Mouse (Mus musculus) erythroblast, embryonic 14.5 days (primary cell): ENCODE data around the gene Cenpp. TPM values are rescaled to one million over a fixed set of nuclear protein-coding genes. Genes with fewer than 3 reads are reported as not detected.
A peak's percentile ranks its signal among the peaks of the same experiment; 100 is the strongest.

ENCODE experiments used
- H3K27me3 ChIP-seq: 2 replicates; pipeline ENCODE4 v1.6.1; 2012; ENCODE audit warnings: inconsistent platforms; ENCODE audit not compliant: control insufficient read depth
- H3K36me3 ChIP-seq: 2 replicates; pipeline ENCODE4 v1.6.1; 2012; ENCODE audit warnings: mild to moderate bottlenecking, inconsistent platforms; ENCODE audit not compliant: control insufficient read depth
- H3K4me1 ChIP-seq: 2 replicates; pipeline ENCODE4 v1.6.1; 2012; ENCODE audit warnings: inconsistent platforms; ENCODE audit not compliant: control insufficient read depth
- H3K4me3 ChIP-seq: replicated peaks from 2 replicates; pipeline ENCODE3; 2012; ENCODE audit warnings: moderate library complexity, mild to moderate bottlenecking, inconsistent platforms
- H3K9me3 ChIP-seq: 2 replicates; pipeline ENCODE4 v1.6.1; 2012; ENCODE audit warnings: low read length, inconsistent platforms, mixed read lengths; ENCODE audit not compliant: control insufficient read depth
- GATA1 ChIP-seq: IDR thresholded peaks from 2 replicates; pipeline ENCODE4 v1.6.1; 2012; ENCODE audit warnings: low read length, inconsistent platforms, mixed read lengths
- TAL1 ChIP-seq: IDR thresholded peaks from 3 replicates; pipeline ENCODE4 v1.6.1; 2012; ENCODE audit warnings: low read length, inconsistent platforms, mixed read lengths
- polyA plus RNA-seq: library from polyadenylated mRNA; stranded (reverse); fragments of >175 nt; gene quantifications from 2 replicates; pipeline ENCODE4 v1.2.3, GENCODE M21; 2012

The Cenpp gene
- 1.2 and 1.5 TPM in 2 replicates for polyA plus RNA-seq

DNA sequence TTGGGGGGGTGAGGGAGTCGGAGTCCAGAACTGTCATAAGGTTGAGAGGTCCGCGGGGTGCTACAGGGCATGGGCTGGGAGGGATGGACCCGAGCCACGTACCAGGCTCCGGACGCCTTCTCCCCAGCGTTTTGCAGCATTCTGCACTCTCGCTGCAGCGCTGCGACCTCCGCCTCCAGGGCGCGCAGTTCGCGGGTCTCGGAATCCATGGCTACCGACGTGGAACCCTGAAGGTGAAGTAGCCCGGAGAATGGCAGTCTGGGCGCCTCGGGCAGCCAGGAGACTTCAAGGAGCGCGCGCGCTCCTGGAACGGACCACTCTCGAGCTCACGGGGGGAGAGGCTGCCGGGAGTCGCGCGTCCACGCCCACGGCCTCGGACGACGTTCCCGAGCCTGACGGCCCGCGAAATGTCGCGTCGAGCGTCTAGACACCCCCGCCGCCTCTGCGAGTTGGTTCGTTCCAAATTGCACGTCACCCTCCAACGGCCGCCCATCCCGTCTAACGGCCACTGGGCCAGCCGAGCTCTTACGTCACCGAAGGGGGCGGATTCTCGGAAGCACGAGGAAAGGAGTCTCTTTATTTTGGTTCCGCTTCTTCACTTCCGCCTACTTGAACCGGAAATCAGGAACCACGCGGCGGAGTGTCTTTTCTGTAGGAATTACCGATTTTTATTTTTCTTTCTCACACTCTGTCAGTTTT is at the start of gene Cenpp, which contains the start of gene Nol8:
TSS of gene Cenpp (minus strand) at position 305 of the 699 bp plus-strand sequence.
TSS of gene Nol8 (plus strand) at position 598 of the 699 bp plus-strand sequence.
- TF ChIP-seq GATA1 = no peak

DNA sequence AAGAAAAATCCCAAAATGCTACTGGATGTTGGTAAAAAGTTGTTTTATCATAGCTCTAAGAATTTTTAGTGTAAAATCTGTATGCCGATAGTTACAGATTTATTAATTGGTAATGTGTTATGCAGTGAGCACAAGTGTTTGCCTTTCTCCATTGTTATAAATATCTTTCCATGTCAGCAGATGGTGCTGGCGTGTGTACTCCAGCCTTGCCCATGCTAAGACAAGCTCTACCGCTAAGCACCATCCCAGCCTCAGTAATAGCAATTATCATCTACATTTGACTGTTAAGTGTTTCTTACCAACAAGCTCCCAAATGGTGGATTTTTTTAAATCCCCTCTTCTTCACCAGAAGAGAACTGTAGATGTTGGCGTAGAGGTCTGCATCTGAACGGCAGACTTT is 38.5 kb upstream of the Cenpp start:
- Histone ChIP-seq H3K4me1 (no peaks in the 10 kb centered on the region; the same call in 1 of the 2 replicates), H3K36me3 (peaks cover 76% of the 10 kb centered on the region), H3K27me3 (no peaks in the 10 kb centered on the region), H3K9me3 (no peaks in the 10 kb centered on the region), H3K4me3 (no peak overlapping the region)
- TF ChIP-seq GATA1 (no peak), TAL1 (no peak)

More for the DNA sequence above, at the start of gene Cenpp, which contains the start of gene Nol8:
- H3K27me3 ChIP-seq = no peaks in the 10 kb centered on the region
- H3K4me3 ChIP-seq = peak within 1 kb of the TSS; percentile 79
- no peaks in the 10 kb centered on the region for H3K9me3 ChIP-seq
- peaks cover 33% of the 10 kb centered on the region for H3K36me3 ChIP-seq
- peaks cover 27% of the 10 kb centered on the region for H3K4me1 ChIP-seq

DNA sequence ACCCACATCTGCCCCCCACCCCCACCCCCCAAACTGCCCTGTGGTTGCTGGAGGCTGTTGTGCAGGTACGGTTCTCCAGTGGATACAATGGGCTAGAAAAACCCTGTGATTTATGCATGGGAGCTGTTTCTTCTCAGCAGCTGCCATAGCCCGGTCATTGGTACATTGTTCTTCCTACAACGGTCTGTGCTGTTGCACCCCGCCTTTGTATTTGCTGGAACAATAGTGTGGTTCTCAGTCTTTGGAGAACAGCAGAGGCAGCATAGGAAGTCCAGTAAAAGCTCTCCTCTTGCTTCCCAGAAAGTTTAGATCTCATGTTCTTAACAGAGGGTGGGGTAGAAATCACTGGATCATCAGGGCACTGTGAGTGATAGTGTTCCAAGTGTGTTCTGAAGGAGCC is 31.7 kb upstream of the Cenpp start:
- no peaks in the 10 kb centered on the region for H3K9me3 ChIP-seq
- peaks cover 38% of the 10 kb centered on the region for H3K4me1 ChIP-seq
- H3K36me3 ChIP-seq = peaks cover 64% of the 10 kb centered on the region
- TF ChIP-seq TAL1 = no peak
- TF ChIP-seq GATA1 = no peak
- no peaks in the 10 kb centered on the region for H3K27me3 ChIP-seq
- no peak overlapping the region for H3K4me3 ChIP-seq

DNA sequence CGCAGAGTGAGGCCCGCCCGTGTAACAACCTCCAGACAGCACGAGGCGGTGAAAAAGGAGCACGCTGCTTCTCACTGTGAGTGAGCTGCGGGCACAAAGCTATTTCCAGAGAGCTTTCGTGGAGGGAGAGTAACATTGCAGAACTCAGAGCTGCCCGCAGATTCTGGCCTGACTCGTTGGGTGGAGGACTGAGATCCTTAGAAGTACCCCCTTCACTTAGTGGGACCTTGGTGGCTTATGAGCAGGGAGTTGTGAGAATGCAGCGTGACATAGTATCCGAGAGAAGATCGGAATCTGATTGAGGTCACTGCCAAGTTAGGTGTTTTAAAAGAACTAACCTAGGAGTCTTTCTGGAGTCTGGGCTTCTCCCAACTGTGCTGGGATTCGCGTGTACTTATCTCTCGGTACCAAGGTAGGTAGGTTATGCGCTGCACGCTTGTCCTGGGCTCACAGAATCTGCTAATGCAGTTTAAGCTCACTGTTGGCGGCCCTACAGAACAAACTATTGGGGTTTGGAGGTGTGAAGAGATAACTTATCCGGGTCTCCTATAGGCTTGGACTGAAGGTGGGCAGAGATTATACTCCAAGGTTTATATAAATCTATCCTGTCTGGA is 29.8 kb upstream of the Cenpp start:
- TF ChIP-seq TAL1 (no peak), GATA1 (no peak)
- Histone ChIP-seq H3K9me3 (no peaks in the 10 kb centered on the region), H3K27me3 (no peaks in the 10 kb centered on the region), H3K4me1 (peaks cover 38% of the 10 kb centered on the region), H3K4me3 (peak overlapping the region; percentile 91), H3K36me3 (peaks cover 59% of the 10 kb centered on the region)

DNA sequence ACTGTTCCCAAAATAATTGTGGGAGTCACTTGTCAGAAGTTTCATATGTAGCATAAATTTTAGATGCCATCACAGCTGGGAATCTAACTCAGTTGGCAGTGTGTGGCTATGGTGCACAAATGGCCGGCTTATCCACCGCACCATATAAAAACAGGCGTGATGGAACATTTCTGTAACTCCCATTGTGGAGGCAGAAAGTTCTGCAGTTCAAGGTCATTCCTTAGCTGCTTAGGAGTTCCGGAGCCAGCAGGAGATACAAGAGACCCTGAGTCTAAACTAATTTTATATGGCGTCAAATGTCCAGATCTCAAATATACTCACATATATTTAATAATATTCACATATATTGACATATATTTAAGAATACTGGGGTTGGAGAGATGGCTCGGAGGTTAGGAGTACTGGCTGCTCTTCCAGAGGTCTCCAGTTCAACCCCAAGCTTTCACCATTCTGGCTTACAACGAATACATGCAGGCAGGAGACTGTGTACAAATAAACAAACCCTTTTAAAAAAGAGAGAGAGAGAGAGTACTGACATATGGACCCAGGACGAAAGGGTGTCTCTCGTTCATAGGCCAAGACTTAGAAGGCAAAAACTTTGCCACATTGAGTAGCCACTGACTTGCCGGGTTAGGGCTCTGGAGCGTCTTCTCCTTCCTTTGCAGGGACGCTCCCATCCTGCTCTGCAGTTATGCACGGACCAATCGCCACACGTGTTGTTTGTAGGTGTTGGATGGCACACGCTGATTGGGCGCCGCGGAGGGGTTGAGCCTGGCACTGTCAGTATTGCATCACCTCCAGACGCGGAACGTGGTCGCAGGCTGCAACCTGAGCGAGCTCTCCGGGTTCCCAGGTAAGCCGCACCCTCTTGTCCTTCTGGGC is 29.0 kb upstream of the Cenpp start, which contains the start of gene Iars:
TSS of gene Iars (plus strand) at position 750 of the 882 bp plus-strand sequence.
- no peaks in the 10 kb centered on the region for H3K9me3 ChIP-seq
- TF ChIP-seq TAL1 (no peak), GATA1 (no peak)
- H3K4me3 ChIP-seq = peak within 1 kb of the TSS; percentile 91
- peaks cover 38% of the 10 kb centered on the region for H3K4me1 ChIP-seq
- no peaks in the 10 kb centered on the region for H3K27me3 ChIP-seq
- H3K36me3 ChIP-seq = peaks cover 58% of the 10 kb centered on the region

DNA sequence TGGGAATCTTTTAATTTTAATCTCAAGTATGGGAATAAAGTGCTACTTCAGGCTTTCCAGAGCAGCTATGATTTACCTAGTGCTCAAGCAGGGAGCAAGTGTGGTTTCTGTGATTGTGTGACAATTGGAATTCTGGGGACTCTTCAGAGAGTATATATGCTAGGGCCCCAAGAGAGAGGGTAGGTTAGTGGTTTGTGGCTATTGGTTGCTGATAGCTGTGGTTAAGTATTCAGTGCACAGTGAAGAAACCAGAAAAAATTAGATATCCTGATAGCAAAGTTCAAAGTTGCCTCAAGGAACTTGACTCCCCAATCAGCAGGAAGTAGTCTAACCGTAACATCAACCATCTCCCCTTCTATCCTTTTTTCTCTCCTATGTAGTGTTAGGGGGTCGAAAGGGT is 25.2 kb upstream of the Cenpp start:
- no peak for TF ChIP-seq TAL1
- TF ChIP-seq GATA1 = no peak
- H3K9me3 ChIP-seq = no peaks in the 10 kb centered on the region
- H3K4me1 ChIP-seq = peaks cover 14% of the 10 kb centered on the region
- H3K4me3 ChIP-seq = no peak overlapping the region
- H3K36me3 ChIP-seq = peaks cover 50% of the 10 kb centered on the region
- no peaks in the 10 kb centered on the region for H3K27me3 ChIP-seq

DNA sequence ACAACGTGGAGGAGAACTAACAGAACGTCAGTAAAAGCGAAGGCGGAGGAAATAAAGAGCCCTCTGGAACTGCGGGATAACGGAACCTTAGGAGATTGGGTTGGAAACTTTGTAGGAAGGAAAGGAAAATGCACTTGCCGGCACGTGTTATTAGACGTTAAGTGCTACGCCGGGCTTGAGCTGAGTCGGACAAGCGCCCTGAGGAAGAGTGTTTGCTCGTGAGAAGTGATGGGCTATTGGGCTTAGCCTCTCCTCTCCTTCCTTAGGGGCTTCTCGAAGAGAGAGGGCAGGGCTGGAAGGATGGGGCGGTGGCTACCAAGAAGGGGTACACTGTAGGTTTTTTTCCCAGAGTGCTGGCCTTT is 576 bp upstream of the Cenpp start:
- Histone ChIP-seq H3K4me1 (peaks cover 27% of the 10 kb centered on the region), H3K36me3 (peaks cover 30% of the 10 kb centered on the region), H3K27me3 (no peaks in the 10 kb centered on the region), H3K9me3 (no peaks in the 10 kb centered on the region), H3K4me3 (peak overlapping the region; percentile 79)
- TF ChIP-seq GATA1 (no peak), TAL1 (no peak)

DNA sequence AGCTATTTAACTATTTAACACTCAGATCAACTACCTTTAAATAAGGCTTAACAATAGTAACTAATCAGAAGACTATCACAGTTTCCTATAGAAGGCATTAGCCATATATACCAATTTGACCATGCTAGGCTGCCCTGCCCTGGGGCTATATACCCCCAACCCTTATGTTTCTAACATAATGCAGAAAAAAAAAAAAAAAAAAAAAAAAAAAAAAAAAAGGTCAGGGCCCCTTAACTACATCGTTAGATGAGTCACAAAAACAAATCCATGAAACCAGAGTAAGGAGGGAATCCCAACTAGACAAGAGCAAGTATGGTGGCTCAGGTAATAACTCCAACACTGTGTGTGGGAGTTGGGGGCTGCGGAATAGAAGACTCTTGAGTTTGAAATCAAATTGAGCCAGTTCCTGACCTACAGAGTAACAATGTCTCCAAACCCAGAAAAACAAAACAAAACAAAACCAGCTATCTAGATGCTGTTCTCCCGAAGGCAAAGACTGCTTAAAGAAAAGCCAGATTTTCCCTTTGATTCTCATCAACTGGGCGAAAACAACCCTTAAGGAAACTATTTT is 719 bp downstream of the Cenpp start:
- peaks cover 27% of the 10 kb centered on the region for H3K4me1 ChIP-seq
- H3K4me3 ChIP-seq = peak overlapping the region; percentile 79
- H3K9me3 ChIP-seq = no peaks in the 10 kb centered on the region
- TF ChIP-seq GATA1 (no peak), TAL1 (no peak)
- peaks cover 30% of the 10 kb centered on the region for H3K36me3 ChIP-seq
- H3K27me3 ChIP-seq = no peaks in the 10 kb centered on the region

DNA sequence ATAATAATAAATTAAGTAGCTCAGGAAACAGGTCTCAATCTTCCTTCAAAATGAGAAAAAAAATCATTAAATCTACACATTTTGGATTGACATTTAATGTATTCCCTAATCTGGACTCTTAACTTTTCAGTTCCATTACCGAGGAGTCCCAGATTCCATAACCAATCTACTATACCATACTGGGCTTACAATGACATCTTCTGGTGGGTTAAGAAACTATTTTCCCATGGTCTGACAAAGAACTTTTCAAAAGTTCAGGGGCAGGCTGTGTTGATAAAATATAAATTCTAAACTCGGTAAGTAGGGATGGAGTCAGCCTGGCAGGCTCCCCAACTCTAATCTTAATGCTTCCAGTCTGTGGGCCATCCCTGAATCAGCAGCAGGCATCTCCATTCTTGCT is 1.4 kb downstream of the Cenpp start:
- Histone ChIP-seq H3K4me1 (peaks cover 27% of the 10 kb centered on the region), H3K27me3 (no peaks in the 10 kb centered on the region), H3K9me3 (no peaks in the 10 kb centered on the region), H3K4me3 (peak overlapping the region; percentile 79), H3K36me3 (peaks cover 33% of the 10 kb centered on the region)
- TF ChIP-seq TAL1 (no peak), GATA1 (no peak)
